Mouse (Mus musculus) thymus, postnatal 14 days (tissue): ENCODE results near the gene Slc25a54.

Experiments used
- DNase-seq: peaks from one replicate; pipeline ENCODE4 v3.0.0; 2021

Slc25a54 gene

GRCm38 (mm10) chr3:109080169-109080568 is at the start of gene Slc25a54:
Gene Slc25a54, plus strand, starts transcription at chr3:109080469.
- DNase-seq: no peak

- DNase-seq: no peak
Observed at GRCm38 (mm10) chr3:109030817-109031216, 49.5 kb upstream of the Slc25a54 start.

GRCm38 (mm10) chr3:109031626-109032025 is 48.6 kb upstream of the Slc25a54 start:
- no peak for DNase-seq

GRCm38 (mm10) chr3:109032306-109032705 is 48.0 kb upstream of the Slc25a54 start:
- DNase-seq: no peak

- DNase-seq: no peak
Observed at GRCm38 (mm10) chr3:109034411-109034810, 45.9 kb upstream of the Slc25a54 start.

GRCm38 (mm10) chr3:109040908-109041307 is 39.4 kb upstream of the Slc25a54 start:
- DNase-seq: no peak

GRCm38 (mm10) chr3:109043395-109043794 is 36.9 kb upstream of the Slc25a54 start:
- DNase-seq: no peak

GRCm38 (mm10) chr3:109046428-109046827 is 33.8 kb upstream of the Slc25a54 start:
- no peak for DNase-seq

- no peak for DNase-seq
Observed at GRCm38 (mm10) chr3:109047707-109048283, 32.5 kb upstream of the Slc25a54 start.

GRCm38 (mm10) chr3:109051056-109051945 is 29.0 kb upstream of the Slc25a54 start:
- DNase-seq: peak; percentile 12

GRCm38 (mm10) chr3:109051946-109052331 is 28.3 kb upstream of the Slc25a54 start:
- no peak for DNase-seq

- no peak for DNase-seq
Observed at GRCm38 (mm10) chr3:109059903-109060302, 20.4 kb upstream of the Slc25a54 start.

GRCm38 (mm10) chr3:109062391-109062790 is 17.9 kb upstream of the Slc25a54 start:
- DNase-seq: no peak

GRCm38 (mm10) chr3:109062989-109063388 is 17.3 kb upstream of the Slc25a54 start:
- DNase-seq: peak; percentile 56

GRCm38 (mm10) chr3:109084418-109084817 is 4.1 kb downstream of the Slc25a54 start:
- DNase-seq: no peak

- no peak for DNase-seq
Observed at GRCm38 (mm10) chr3:109088460-109088859, 8.2 kb downstream of the Slc25a54 start.

GRCm38 (mm10) chr3:109104702-109105101 is 24.4 kb downstream of the Slc25a54 start:
- DNase-seq: no peak

GRCm38 (mm10) chr3:109117136-109117535 is 36.9 kb downstream of the Slc25a54 start:
- DNase-seq: no peak

GRCm38 (mm10) chr3:109119562-109119961 is 39.3 kb downstream of the Slc25a54 start:
- DNase-seq: no peak

- DNase-seq: no peak
Observed at GRCm38 (mm10) chr3:109119973-109120372, 39.7 kb downstream of the Slc25a54 start.

GRCm38 (mm10) chr3:109122641-109123530 is 42.6 kb downstream of the Slc25a54 start, which contains the start of gene Slc25a24:
Gene Slc25a24, plus strand, starts transcription at chr3:109123149.
- peak; percentile 63 for DNase-seq

GRCm38 (mm10) chr3:109123531-109123981 is 43.3 kb downstream of the Slc25a54 start:
- no peak for DNase-seq

- no peak for DNase-seq
Observed at GRCm38 (mm10) chr3:109124091-109124490, 43.8 kb downstream of the Slc25a54 start.
